Mouse (Mus musculus): Measurements from ENCODE around the gene Shh. TPM values are rescaled to one million over a fixed set of nuclear protein-coding genes. Genes with fewer than 3 reads are reported as not detected.

The Shh gene
- not detected for total RNA-seq (2021)
- long read RNA-seq, experiment 1: 0 reads
- long read RNA-seq, experiment 2: 0 reads

GRCm38 (mm10) chr5:28466760-28467306, at the start of gene Shh:
Gene Shh (minus strand): TSS chr5:28467256.
- no peak for DNase-seq (ENCODE audit: low spot score)

- no peak for DNase-seq (ENCODE audit: low spot score)
Measured at GRCm38 (mm10) chr5:28500792-28501439, 33.9 kb upstream of the Shh start.

- DNase-seq (ENCODE audit: low spot score): no peak
Measured at GRCm38 (mm10) chr5:28498846-28499245, 31.8 kb upstream of the Shh start.

- DNase-seq (ENCODE audit: low spot score): no peak
Measured at GRCm38 (mm10) chr5:28495712-28496650, 28.9 kb upstream of the Shh start.

- no peak for DNase-seq (ENCODE audit: low spot score)
Measured at GRCm38 (mm10) chr5:28493550-28493949, 26.5 kb upstream of the Shh start.

- DNase-seq (ENCODE audit: low spot score): no peak
Measured at GRCm38 (mm10) chr5:28482991-28483390, 15.9 kb upstream of the Shh start.

- DNase-seq (ENCODE audit: low spot score): no peak
Measured at GRCm38 (mm10) chr5:28481730-28482129, 14.7 kb upstream of the Shh start.

GRCm38 (mm10) chr5:28476389-28477379, 9.6 kb upstream of the Shh start:
- no peak for DNase-seq (ENCODE audit: low spot score)

- no peak for DNase-seq (ENCODE audit: low spot score)
Measured at GRCm38 (mm10) chr5:28473556-28473955, 6.5 kb upstream of the Shh start.

- peak; percentile 54 for DNase-seq (ENCODE audit: low spot score)
Measured at GRCm38 (mm10) chr5:28469525-28470202, 2.6 kb upstream of the Shh start.

- DNase-seq (ENCODE audit: low spot score): no peak
Measured at GRCm38 (mm10) chr5:28466351-28466750, 705 bp downstream of the Shh start.

- DNase-seq (ENCODE audit: low spot score): no peak
Measured at GRCm38 (mm10) chr5:28465526-28465925, 1.5 kb downstream of the Shh start.

GRCm38 (mm10) chr5:28465099-28465406, 2.0 kb downstream of the Shh start:
- DNase-seq (ENCODE audit: low spot score): no peak

GRCm38 (mm10) chr5:28464361-28465098, 2.5 kb downstream of the Shh start:
- no peak for DNase-seq (ENCODE audit: low spot score)

GRCm38 (mm10) chr5:28463656-28464055, 3.4 kb downstream of the Shh start:
- DNase-seq (ENCODE audit: low spot score): no peak

GRCm38 (mm10) chr5:28462741-28463590, 4.1 kb downstream of the Shh start:
- no peak for DNase-seq (ENCODE audit: low spot score)

GRCm38 (mm10) chr5:28461376-28461775, 5.7 kb downstream of the Shh start:
- no peak for DNase-seq (ENCODE audit: low spot score)

- no peak for DNase-seq (ENCODE audit: low spot score)
Measured at GRCm38 (mm10) chr5:28460556-28461350, 6.3 kb downstream of the Shh start.
